Mouse (Mus musculus) left cerebral cortex, adult 9 months (tissue): Measurements from ENCODE around the gene Mgat1.

Source experiments
- DNase-seq, 2 experiments: peaks; one replicate each; pipeline ENCODE4 v3.0.0; 2022; ENCODE audit warnings: low spot score in 2 of 2

Mgat1 gene

DNA sequence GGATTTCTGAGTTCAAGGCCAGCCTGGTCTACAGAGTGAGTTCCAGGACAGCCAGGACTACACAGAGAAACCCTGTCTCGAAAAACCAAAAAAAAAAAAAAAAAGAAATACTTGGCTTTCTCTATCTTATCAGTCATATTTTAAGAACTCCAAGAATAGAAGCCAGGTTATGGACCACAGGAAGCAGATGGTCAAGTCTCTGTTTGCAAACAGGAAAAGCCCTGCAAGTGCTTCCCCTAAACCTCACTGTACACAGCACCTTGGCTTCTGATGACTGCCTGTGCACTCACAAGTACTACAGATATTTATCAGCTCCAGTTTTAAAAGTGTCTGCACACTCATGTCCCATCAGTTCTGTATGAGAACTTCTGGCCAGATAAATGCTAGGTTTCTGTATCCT lies 2.5 kb upstream of the Mgat1 start:
- DNase-seq = no peak

DNA sequence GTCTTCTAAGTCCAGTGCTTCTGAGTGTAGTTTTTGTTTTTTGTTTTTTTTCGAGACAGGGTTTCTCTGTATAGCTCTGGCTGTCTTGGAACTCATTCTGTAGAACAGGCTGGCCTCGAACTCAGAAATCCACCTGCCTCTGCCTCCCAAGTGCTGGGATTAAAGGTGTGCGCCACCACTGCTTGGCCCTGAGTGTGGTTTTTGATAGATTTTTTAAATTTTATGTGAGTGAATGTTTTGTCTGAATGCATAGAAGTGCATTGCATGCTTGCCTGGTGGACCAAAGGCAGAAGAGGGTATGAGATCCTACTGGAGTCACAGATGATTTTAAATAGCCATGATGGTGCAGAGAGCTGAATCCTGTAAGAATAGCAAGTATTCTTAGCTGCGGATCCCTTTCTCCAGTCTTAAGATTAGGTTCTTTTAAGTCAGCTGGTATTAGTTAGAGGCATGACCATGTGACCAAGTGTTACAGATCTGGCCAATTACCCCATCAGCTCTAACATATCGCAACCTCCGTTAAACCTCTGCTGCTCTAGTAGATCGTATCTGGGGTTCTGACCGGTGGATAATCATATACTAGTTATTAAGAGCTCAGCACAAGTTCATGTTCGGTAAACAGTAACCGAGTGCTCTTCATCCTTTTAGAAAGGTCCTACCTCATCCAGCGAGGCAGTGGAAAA lies 906 bp upstream of the Mgat1 start:
- no peak for DNase-seq

DNA sequence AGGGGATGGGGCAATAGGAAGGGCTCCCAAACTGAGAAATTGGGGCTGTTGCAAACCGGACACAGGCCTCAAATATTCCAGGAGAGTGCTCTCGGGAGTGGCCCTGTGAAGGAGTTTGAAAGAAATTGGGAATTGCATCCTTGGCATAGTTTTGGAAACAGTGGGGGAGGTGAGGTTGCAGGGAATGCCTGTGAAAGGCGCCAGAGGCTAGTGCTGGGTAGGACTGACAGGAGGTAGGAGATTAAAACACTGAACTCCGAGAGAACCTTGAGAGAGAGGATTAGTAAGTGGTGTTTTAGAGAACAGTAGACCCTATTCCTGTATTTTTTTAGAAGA lies 572 bp downstream of the Mgat1 start:
- no peak for DNase-seq

GRCm38 (mm10) chr11:49245176-49245575 lies 1.2 kb downstream of the Mgat1 start:
- no peak for DNase-seq

- no peak for DNase-seq
Measured at GRCm38 (mm10) chr11:49245634-49246415, 1.8 kb downstream of the Mgat1 start.

GRCm38 (mm10) chr11:49246523-49246922 lies 2.5 kb downstream of the Mgat1 start:
- no peak for DNase-seq

DNA sequence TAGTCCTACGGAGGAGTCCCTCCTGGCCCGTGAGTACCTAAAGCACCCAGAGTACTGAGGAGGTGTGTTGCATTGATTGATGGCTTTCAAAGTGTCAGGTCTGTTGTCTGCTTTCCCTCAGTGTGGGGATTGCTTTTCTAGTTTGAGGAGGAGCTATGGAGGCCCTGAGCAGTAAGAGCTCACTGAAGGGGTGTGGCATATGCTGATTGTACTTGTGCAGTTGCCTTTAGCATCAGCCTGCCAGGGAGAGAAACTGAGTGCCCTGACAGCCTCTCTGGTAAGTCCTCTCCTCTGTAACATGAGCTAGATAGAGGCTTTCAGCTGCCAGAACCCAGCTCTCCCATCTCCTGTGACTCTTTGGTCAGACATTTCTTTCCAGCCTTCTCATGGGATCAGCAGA lies 3.3 kb downstream of the Mgat1 start:
- no peak for DNase-seq

DNA sequence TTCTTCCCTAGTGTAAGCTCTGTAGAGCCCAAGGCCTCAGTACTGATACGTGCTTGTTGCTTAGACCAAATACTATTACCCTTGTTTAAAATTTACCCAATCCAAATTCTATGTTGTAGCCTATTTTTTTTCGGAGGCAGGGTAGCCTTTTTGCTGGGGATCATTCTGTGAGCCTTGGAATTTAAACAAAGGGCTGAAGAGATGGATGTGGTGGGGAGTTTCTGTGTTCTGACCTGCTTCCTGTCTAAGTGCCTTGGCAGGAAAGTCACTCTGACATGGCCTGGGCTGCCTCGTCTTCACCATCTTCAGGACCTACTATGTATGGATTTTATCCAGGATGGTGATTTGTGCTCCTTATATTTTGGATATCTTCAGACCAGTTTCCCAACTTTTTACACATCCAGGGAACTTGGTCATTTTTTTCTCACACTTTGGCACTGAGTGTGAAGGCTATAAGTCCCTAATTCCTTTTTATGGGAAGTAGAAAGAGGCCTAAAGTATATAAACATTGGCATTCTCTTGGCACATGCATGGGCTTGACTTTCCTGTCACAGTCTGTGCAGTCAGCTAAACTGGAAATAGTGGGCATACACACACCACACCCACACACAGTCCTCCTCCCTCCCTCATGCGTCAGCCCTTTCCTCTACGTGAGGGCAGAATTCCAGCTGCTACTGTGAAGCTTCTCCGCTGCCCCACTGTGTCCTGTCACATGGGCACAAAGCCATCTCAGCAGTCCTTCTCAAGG lies 4.4 kb downstream of the Mgat1 start:
- no peak for DNase-seq

DNA sequence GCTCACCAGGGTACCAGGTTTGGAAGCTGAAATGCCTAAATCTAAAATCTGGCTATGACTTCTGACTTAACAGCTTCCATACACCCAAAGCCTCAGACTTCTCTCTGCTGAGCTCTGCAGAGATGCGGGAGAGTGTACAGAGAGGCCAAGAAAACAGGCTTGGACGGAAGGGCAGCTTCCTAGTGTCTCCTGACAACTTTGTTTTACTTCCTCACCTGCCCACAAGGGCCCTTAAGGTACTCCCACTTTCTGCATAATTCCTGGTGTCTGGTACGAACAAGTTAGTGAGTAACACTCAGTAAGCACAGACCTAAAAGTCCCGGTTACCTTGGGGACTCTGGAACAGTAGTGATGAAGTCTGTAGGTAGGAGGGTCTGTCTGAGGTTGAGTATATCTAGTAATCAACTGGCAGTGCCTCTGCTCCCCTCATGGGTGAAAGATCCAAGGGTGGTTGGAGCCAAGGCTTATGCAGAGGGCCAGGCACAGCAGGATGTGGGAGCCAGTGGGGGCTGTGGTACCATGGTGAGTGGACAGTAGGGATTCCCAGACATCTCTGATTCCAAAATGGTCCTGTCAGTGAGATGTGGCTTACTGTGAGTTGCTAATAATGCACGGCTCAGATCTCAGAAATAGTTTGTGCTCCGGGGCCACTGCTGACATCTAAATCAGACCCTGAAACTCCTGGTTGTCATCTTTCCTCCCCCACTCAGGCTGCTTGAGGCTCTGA lies 5.1 kb downstream of the Mgat1 start:
- no peak for DNase-seq

GRCm38 (mm10) chr11:49249811-49250421 lies 5.9 kb downstream of the Mgat1 start:
- no peak for DNase-seq

DNA sequence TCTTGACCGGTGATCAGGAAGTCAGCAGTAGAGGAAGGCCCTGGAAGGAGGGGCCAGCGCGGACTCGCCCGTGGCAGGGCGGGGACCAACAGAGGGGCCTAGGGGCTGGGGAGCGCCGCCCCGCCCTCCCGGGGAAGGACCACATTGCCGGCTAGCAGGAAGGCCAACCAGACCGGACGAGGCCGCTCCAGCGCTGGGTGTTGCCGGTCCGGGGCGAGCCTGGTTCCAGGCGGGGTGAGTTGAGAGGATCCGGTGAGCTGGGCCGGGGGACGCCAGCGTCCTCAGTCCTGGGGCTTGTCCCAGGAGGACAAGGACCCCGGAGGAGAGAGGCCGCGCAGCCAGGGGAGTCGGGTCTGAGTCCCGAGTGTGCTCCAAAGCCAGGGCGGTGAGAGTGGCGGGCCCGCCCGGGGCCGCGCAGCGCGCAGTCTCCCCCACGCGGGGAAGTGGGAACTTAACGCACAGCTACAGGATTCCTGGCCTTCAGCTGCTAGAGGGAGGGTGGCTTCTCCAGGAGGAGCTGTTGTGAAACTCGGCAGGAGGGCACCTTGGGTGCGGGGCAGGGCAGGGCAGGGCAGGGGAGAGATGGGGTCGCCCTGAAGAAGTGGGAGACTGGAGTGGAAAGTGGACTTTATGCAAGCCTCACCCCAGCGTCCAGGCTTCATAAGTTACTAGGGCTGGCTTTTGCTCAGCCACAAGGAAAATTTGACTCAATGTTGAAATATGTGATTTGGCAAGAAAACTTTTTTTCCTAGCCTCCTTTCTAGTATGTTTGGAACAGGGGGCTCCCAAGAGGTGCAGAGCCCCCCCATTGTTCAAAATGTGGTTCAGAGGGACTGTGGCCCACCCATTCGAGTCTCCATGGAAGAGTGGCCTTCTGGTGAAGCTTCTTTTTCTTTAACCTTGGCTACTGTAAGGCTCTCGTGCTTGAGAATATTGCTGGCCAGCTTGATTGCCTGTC lies 6.7 kb downstream of the Mgat1 start:
- DNase-seq = peak in 1 of 2 experiments; percentile 58

- DNase-seq = no peak
Measured at GRCm38 (mm10) chr11:49251380-49251761, 7.4 kb downstream of the Mgat1 start.

GRCm38 (mm10) chr11:49252048-49252447 lies 8.1 kb downstream of the Mgat1 start:
- no peak for DNase-seq

DNA sequence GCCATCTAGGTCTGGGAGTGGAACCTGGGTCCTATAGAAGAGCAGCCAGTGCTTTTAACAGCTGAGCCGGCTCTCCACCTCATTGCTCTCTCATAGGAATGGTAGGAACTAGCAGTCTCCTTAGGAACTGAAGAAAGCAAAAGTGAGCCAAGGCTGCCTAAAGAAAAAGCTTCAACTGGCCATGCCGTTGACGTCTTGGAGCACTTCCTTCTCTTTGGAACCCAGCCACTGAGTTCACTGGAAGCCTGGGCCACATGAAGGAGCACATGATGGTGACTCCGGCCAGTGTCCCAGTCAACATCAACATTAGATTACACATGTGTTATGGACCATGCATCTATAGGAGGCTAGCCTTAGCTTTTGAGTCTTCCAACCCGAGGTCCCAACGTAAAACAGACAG lies 9.0 kb downstream of the Mgat1 start:
- no peak for DNase-seq

- no peak for DNase-seq
Measured at GRCm38 (mm10) chr11:49259296-49259695, 15.3 kb downstream of the Mgat1 start.

DNA sequence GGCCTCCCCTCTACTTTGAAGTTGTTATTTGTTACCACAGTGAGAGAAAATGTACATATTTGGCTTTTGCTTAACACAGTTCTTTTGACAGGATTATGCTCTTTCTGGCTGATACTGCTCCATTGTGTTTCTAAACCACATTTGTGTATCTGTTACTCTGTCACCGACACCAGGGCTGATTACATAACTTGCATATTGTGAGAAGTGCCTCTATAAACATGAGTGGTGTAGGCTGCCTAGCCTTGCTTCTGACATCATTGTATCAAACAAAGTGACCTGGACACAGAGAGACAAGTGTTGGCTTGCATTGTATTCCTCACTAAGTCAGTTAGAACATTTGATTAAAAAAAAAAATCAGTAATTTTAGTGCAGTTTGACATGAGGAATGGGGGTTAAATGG lies 15.8 kb downstream of the Mgat1 start:
- DNase-seq = no peak

GRCm38 (mm10) chr11:49260598-49261312 lies 16.8 kb downstream of the Mgat1 start:
- DNase-seq = no peak

DNA sequence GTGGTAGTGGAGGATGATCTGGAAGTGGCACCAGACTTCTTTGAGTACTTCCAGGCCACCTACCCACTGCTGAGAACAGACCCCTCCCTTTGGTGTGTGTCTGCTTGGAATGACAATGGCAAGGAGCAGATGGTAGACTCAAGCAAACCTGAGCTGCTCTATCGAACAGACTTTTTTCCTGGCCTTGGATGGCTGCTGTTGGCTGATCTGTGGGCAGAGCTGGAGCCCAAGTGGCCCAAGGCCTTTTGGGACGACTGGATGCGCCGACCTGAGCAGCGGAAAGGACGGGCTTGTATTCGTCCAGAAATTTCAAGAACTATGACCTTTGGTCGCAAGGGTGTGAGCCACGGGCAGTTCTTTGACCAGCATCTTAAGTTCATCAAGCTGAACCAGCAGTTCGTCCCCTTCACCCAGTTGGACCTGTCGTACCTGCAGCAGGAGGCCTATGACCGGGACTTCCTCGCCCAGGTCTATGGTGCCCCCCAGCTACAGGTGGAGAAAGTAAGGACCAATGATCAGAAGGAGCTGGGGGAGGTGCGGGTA lies 17.4 kb downstream of the Mgat1 start:
- DNase-seq = no peak

- no peak for DNase-seq
Measured at GRCm38 (mm10) chr11:49262286-49262685, 18.3 kb downstream of the Mgat1 start.

- no peak for DNase-seq
Measured at GRCm38 (mm10) chr11:49263149-49263548, 19.2 kb downstream of the Mgat1 start.
